Mouse (Mus musculus) spleen, adult 12 weeks (tissue): ENCODE data around the gene Cygb.
"Not testable (repeated sequence)": the region's sequence is repeated elsewhere in the genome, so short reads cannot be mapped to it uniquely, and the experiment has no call there.

Source experiments
- DNase-seq: peaks from one replicate; pipeline ENCODE4 v3.0.0; 2022; ENCODE audit warnings: low spot score

Gene Cygb

GRCm38 (mm10) chr11:116654255-116654821, at the start of gene Cygb:
Gene Cygb (minus strand): TSS chr11:116654313.
- DNase-seq = no peak

DNA sequence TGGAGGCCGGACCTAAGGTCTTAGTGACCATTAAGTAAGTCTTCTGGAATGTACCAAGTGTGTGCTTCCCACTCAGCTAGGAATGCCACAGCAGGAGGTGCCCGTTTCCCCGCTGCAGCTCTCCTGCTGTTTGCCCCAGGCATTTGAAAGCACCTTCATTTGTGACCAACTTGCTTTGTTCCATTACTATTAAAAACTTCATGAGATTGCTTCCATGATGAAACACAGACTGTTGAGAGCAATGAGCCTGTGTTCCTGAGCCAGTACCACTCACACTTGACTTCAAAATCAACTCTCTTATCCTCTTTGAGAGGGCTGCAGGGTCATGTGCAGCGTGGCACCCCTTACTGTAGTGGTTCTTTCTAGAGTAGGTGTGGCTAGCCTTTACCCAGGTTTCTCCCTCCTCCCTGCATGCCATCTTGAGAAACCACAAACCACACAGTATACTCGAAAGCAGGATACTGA, 47.3 kb upstream of the Cygb start:
- no peak for DNase-seq

DNA sequence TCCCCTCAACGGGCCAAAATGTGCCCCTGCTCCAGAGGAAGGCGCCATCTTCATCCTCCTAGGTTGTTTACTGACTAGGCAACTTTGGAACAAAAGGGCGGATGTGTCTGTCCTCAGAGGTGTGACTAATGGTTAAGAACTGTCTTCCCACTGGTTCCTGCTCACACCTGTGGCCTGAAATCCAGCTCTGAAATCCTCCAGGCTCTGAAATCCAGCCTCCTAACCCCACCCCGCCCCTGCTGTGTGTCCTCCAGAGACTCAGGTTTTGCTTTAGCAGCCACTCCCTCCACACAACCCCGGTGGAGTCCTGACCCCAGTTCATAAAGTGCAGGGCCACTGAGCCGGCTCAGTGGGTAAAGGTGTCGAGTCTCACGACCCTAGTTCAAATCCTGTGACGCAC, 43.4 kb upstream of the Cygb start:
- no peak for DNase-seq

DNA sequence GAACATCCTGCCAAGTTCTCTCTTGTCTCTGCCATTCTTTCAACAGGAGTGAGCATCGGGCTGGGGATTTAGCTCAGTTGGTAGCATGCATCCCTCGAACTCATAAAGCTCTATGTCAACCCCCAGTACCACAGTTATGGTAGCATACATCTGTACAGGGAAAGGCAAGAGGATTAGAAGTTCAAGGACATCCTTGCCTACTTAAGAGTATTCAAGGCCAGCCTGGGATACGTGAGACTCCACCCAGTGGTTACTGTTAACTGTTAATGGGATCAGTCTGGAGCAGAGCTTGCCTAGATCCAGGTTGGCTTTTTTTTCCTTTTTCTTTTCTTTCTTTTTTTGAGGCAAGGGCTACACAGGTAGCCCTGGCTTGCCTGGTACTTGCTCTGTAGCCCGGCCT, 42.3 kb upstream of the Cygb start:
- no peak for DNase-seq

GRCm38 (mm10) chr11:116695194-116695880, 41.2 kb upstream of the Cygb start:
- DNase-seq = no peak

DNA sequence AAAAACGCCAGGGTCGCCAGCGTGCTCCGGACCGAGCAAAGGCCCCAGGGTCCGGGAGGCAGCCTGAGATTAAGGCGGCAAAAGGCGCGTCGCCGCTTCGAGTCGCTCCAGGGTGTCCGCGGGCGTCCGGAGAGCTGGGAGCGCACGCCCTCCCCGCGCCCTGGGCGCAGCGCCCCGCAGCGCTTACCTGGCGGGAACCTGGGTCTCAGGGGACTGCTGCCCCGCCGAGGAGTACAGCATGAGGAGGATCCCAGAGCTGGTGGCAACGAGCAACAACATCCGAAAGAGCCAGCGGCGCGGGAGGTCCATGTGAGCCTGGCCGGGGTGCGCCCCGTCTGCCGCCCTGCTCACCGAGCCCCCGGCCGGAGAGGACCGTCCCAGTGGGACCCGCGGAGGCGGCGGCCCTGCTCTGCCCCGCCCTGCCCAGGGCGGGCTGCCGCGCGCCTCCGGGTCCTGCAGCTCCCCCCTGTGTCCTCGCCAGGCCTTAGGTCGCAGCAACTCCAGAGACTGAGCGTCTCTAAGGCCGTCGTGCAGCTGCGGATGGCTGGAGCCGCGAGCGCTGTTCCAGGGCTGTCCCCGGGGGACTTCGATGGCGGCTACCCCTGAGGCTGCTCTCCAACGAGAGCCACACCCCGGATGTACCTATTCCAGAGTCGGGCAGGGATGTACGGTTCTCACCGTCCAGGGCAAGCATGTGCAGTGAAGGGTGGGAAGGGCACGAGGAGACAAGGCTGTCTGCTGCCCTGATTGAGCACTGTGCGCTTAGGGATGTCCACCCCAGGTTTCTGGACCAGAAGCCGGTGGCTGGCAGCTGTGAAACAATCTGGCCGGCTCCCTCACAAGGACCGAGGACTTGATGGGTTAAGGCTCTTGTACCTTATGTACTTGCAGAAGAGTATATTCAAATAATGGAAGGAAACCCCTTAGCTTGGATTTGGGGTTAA, 40.4 kb upstream of the Cygb start:
- no peak for DNase-seq

GRCm38 (mm10) chr11:116693899-116694249, 39.8 kb upstream of the Cygb start:
- DNase-seq = no peak

- no peak for DNase-seq
Measured at GRCm38 (mm10) chr11:116690701-116691575, 36.8 kb upstream of the Cygb start.

GRCm38 (mm10) chr11:116689622-116690021, 35.5 kb upstream of the Cygb start:
- no peak for DNase-seq

DNA sequence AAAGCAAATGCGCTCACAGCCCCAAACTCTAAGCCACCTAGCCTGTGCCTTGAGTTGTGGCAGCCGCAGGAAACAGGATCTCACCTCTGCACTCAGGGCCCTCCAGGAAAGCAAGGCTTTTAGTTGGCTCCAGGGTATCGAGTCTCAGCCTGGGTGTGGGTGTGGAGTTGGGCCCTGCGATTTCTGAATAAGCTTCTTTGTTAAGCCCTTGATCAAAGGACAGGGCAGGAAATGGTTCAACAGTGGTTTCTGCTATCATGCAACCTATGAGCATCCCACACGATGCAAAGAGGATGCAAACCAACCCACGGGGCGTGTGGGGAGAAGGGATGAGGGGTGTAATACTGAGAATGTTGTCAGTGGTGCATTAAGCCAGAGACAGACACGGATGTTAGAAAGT, 33.8 kb upstream of the Cygb start:
- no peak for DNase-seq

DNA sequence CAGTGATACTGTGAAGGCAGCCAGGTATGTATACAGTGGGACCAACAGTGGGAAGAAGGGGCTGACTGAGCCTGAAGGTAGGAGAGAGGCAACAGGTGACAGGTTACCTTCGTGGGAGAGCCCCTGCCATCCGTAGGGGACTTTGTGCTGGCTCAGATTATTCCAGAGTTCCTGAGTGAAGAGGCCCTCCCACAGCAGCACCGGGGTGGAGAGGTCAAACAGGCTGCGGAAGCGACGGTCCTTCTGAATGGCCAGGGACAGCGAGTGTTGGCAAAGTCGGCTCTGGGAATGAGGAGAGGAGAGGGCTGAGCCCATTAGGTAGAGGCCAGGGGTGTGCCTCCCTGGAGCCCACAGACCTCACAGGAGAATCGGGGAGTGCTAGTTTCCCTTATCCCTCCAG, 31.6 kb upstream of the Cygb start:
- DNase-seq = no peak

- no peak for DNase-seq
Measured at GRCm38 (mm10) chr11:116683777-116684176, 29.7 kb upstream of the Cygb start.

- DNase-seq = no peak
Measured at GRCm38 (mm10) chr11:116682501-116683144, 28.5 kb upstream of the Cygb start.

DNA sequence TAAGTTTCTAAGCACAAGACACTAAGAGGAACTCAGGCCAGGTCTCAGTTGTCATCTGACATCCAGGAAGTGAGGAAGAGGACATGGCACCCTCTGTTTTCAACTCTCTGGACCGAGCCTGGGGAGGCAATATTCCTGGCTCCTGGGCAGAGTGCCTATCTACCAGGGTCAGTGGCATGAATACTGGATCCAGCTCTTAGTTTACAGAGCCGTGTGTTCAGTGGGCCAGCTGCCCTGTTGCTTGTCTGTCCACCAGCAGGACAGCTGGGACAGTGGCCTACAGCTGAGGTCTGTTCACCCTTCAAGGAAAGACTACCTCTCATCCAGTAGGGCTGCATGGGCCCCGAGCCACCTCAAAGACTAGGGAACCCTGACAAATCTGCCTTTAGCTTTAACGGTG, 27.0 kb upstream of the Cygb start:
- DNase-seq = no peak

GRCm38 (mm10) chr11:116680321-116681091, 26.4 kb upstream of the Cygb start:
- no peak for DNase-seq

DNA sequence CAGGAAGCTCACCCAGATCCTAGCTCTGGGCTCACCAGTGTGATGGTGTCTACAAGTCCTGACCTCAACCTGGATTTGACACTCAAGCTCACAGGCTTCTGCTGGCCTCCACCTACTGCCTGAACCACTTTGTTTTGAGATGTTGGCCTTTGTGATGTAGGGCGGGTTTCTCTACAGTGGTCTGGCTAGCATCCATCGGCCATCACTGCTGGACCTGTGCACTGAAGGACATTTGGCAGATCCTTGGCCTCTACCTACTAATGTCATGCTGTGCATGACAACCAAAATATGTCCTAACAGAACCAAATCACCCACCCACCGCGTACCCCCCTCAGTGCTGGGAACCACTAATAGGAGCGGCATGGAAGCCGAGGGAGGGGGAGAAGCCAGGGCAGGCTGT, 25.0 kb upstream of the Cygb start:
- no peak for DNase-seq

- DNase-seq = no peak
Measured at GRCm38 (mm10) chr11:116677711-116678441, 23.8 kb upstream of the Cygb start.

DNA sequence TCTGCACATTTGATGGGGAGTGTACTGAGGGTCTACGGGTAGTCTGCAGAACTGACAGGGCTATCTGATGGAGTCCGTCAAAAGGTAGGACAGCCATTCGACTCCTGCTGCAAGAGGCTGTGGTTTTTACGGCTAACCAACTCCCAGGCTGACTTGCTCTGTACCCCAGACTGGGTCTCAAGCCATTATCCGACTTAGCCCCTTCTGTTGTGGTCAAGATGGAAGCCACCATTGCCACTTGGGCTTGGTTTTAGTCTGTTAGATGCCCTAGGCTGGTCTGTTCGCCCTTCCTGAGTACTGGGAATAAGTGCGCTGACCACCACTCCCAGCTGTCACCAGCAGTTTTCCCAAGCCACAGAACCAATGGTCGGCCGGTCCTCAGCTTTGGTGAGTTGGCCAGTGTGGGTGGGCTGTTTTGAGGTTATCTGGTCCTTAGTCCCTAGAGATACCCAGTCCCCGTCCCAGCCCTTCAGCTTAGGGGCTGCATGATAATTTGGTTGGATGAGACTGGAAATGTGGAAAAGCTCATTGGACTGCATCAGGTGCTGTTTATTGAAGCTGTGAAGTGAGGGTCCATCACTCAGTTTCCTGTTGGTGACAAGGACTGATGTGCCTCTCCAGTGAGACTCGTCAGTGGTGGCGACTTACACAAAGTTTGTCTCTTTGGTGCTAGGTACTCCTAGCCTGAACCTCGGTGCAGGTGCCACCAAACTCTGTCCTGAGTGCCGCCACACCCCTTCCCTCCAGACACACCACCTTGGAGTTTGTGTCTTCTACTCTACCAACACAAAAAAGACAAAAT, 22.3 kb upstream of the Cygb start:
- DNase-seq = no peak

DNA sequence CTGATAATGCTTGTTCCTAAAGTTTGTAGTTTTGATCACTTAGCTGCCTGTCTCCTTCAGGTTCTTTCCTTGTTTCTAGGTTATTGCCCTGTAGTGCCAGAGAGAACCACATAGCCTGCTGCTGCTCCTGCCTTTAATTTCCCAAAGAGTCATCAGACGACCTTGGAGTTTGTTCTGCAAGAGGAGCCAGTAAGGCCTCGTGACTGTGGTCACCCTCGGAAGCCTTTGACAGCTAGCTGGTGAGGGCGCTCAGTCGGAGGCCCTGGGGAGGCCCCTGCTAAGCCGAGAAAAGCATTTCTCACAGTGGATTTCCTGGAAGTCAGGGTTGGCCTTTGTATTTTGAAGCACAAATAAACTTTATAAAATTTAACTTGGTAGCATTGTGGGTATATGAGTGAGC, 21.3 kb upstream of the Cygb start:
- DNase-seq = not testable (repeated sequence)
